Mouse (Mus musculus) G1E (cell line): Measurements from ENCODE around the gene Pmfbp1. TPM values are rescaled to one million over a fixed set of nuclear protein-coding genes. Genes with fewer than 3 reads are reported as not detected.

ENCODE experiments used
- ATAC-seq: 2 replicates; pipeline ENCODE4 v1.8.0; 2016; ENCODE audit warnings: mild to moderate bottlenecking; ENCODE audit not compliant: insufficient number of reproducible peaks, poor library complexity, low FRiP score, severe bottlenecking; ENCODE audit errors: extremely low read depth
- DNase-seq: peaks from one replicate; pipeline ENCODE4 v3.0.0; 2012; ENCODE audit warnings: low spot score
- H3K27me3 ChIP-seq: 2 replicates; pipeline ENCODE4 v1.6.1; 2012; ENCODE audit warnings: mild to moderate bottlenecking, low read length, inconsistent platforms; ENCODE audit not compliant: insufficient read depth
- H3K36me3 ChIP-seq: replicated peaks from 2 replicates; pipeline ENCODE3; 2012; ENCODE audit warnings: mild to moderate bottlenecking, inconsistent platforms
- H3K4me1 ChIP-seq: 2 replicates; pipeline ENCODE4 v1.6.1; 2012; ENCODE audit warnings: low read depth, low read length, inconsistent platforms, mixed read lengths; ENCODE audit not compliant: insufficient read depth
- H3K4me3 ChIP-seq: 2 replicates; pipeline ENCODE4 v1.5.1; 2012; ENCODE audit warnings: low read depth, mild to moderate bottlenecking, inconsistent platforms, low read length, moderate library complexity, mixed read lengths
- H3K9me3 ChIP-seq: replicated peaks from 2 replicates; pipeline ENCODE4 v1.6.1; 2012; ENCODE audit warnings: inconsistent platforms
- CTCF ChIP-seq: IDR thresholded peaks from 2 replicates; pipeline ENCODE4 v1.5.1; 2012; ENCODE audit warnings: low read depth, low read length, inconsistent platforms, mixed read lengths
- GATA1 ChIP-seq: IDR thresholded peaks from 2 replicates; pipeline ENCODE4 v1.6.1; 2012; ENCODE audit warnings: borderline replicate concordance, low read length, inconsistent platforms, mixed read lengths
- GATA2 ChIP-seq: IDR thresholded peaks from 2 replicates; pipeline ENCODE4 v1.6.1; 2012; ENCODE audit warnings: low read depth, low read length, inconsistent platforms, borderline replicate concordance
- polyA plus RNA-seq: library from polyadenylated mRNA; stranded (reverse); fragments of >175 nt; gene quantifications from 2 replicates; pipeline ENCODE4 v1.2.3, GENCODE M21; 2012
- total RNA-seq, 2 experiments: library from RNA; stranded (forward) in 1 of 2; stranded (reverse) in 1 of 2; fragments of 200-1000 nt in 1 of 2; fragments of >200 nt in 1 of 2; fragmentation: Nextera tagmentation in 1 of 2; gene quantifications; 2 replicates each; pipeline ENCODE4 v1.2.3; 2014 to 2017

Pmfbp1 gene
- total and polyA plus RNA-seq, 3 experiments = 0.05 TPM; not detected in 2

- Histone ChIP-seq H3K4me1 (peaks cover 11% of the 10 kb centered on the region), H3K36me3 (peaks cover 62% of the 10 kb centered on the region), H3K4me3 (no peak overlapping the region), H3K27me3 (no peaks in the 10 kb centered on the region; the same call in 1 of the 2 replicates), H3K9me3 (no peaks in the 10 kb centered on the region)
- ATAC-seq (no peak), DNase-seq (no peak)
- TF ChIP-seq GATA1 (no peak), GATA2 (no peak), CTCF (no peak)
Observed at GRCm38 (mm10) chr8:109592164-109592563, 98.3 kb downstream of the Pmfbp1 start.

Other genes starting within 250 kb of the Pmfbp1 start
- gene Dhx38, start 71.8 kb downstream of the Pmfbp1 start, total RNA-seq (2014; fragmentation: Nextera tagmentation) = 16.3 and 22.9 TPM in 2 replicates
- gene Dhx38, start 71.8 kb downstream of the Pmfbp1 start, total RNA-seq (2017) = 36.1 and 37.5 TPM in 2 replicates
- gene Dhx38, start 71.8 kb downstream of the Pmfbp1 start, polyA plus RNA-seq = 26.8 and 34.1 TPM in 2 replicates
- gene Txnl4b, start 71.9 kb downstream of the Pmfbp1 start, total RNA-seq (2014; fragmentation: Nextera tagmentation) = 9.6 and 10.5 TPM in 2 replicates
- 20.3 TPM in 2 replicates for gene Txnl4b, start 71.9 kb downstream of the Pmfbp1 start, total RNA-seq (2017)
- 6.1 and 8.1 TPM in 2 replicates for gene Txnl4b, start 71.9 kb downstream of the Pmfbp1 start, polyA plus RNA-seq
- gene Hp, start 85.1 kb downstream of the Pmfbp1 start, total RNA-seq (2014; fragmentation: Nextera tagmentation) = not detected in 2 replicates
- gene Hp, start 85.1 kb downstream of the Pmfbp1 start, total RNA-seq (2017) = not detected in 2 replicates
- 0.24 and 0.28 TPM in 2 replicates for gene Hp, start 85.1 kb downstream of the Pmfbp1 start, polyA plus RNA-seq
- gene Dhodh, start 114.6 kb downstream of the Pmfbp1 start, total RNA-seq (2014; fragmentation: Nextera tagmentation) = 22.6 and 24.6 TPM in 2 replicates
- gene Dhodh, start 114.6 kb downstream of the Pmfbp1 start, total RNA-seq (2017) = 23.7 and 29.4 TPM in 2 replicates
- 110 and 117 TPM in 2 replicates for gene Dhodh, start 114.6 kb downstream of the Pmfbp1 start, polyA plus RNA-seq
- gene Pkd1l3, start 120.5 kb downstream of the Pmfbp1 start, total RNA-seq (2014; fragmentation: Nextera tagmentation) = 23.9 and 30.0 TPM in 2 replicates
- gene Pkd1l3, start 120.5 kb downstream of the Pmfbp1 start, total RNA-seq (2017) = 7.0 and 11.2 TPM in 2 replicates
- 2.2 and 3.5 TPM in 2 replicates for gene Pkd1l3, start 120.5 kb downstream of the Pmfbp1 start, polyA plus RNA-seq
- gene Ist1, start 199.2 kb downstream of the Pmfbp1 start, total RNA-seq (2014; fragmentation: Nextera tagmentation) = 55.1 and 69.7 TPM in 2 replicates
- 88.4 and 92.4 TPM in 2 replicates for gene Ist1, start 199.2 kb downstream of the Pmfbp1 start, total RNA-seq (2017)
- gene Ist1, start 199.2 kb downstream of the Pmfbp1 start, polyA plus RNA-seq = 23.4 and 25.8 TPM in 2 replicates
- gene Zfp821, start 211.5 kb downstream of the Pmfbp1 start, total RNA-seq (2014; fragmentation: Nextera tagmentation) = 4.7 and 7.9 TPM in 2 replicates
- gene Zfp821, start 211.5 kb downstream of the Pmfbp1 start, total RNA-seq (2017) = 10.4 and 12.0 TPM in 2 replicates
- 4.7 and 5.1 TPM in 2 replicates for gene Zfp821, start 211.5 kb downstream of the Pmfbp1 start, polyA plus RNA-seq
- gene Atxn1l, start 243.7 kb downstream of the Pmfbp1 start, total RNA-seq (2014; fragmentation: Nextera tagmentation) = 27.6 and 29.5 TPM in 2 replicates
- gene Atxn1l, start 243.7 kb downstream of the Pmfbp1 start, total RNA-seq (2017) = 18.4 and 20.7 TPM in 2 replicates
- gene Atxn1l, start 243.7 kb downstream of the Pmfbp1 start, polyA plus RNA-seq = 33.4 and 36.8 TPM in 2 replicates